Mouse (Mus musculus) heart, embryonic 12.5 days (tissue): Measurements from ENCODE around the gene Psmb2. TPM values are rescaled to one million over a fixed set of nuclear protein-coding genes. Genes with fewer than 3 reads are reported as not detected.

Experiments
- ATAC-seq: fragments of 200-750 bp; cut with Nextera tagmentation; 2 replicates; pipeline ENCODE4 v1.8.0; 2017; ENCODE audit warnings: moderate TSS enrichment, moderate library complexity; ENCODE audit not compliant: insufficient number of reproducible peaks, low FRiP score
- H3K27ac ChIP-seq: fragments of 300-500 bp; sonication (generic); 2 replicates; pipeline ENCODE4 v1.5.1; 2016; ENCODE audit warnings: mild to moderate bottlenecking, moderate library complexity; ENCODE audit not compliant: poor library complexity, severe bottlenecking
- H3K27me3 ChIP-seq: fragments of 300-500 bp; sonication (generic); replicated peaks from 2 replicates; pipeline ENCODE4 v1.6.1; 2016; ENCODE audit warnings: mild to moderate bottlenecking, moderate library complexity
- H3K36me3 ChIP-seq: fragments of 300-500 bp; sonication (generic); 2 replicates; pipeline ENCODE4 v1.6.1; 2016; ENCODE audit warnings: mild to moderate bottlenecking, moderate library complexity
- H3K4me1 ChIP-seq: fragments of 300-500 bp; sonication (generic); replicated peaks from 2 replicates; pipeline ENCODE4 v1.6.1; 2016; ENCODE audit warnings: mild to moderate bottlenecking
- H3K4me2 ChIP-seq: fragments of 300-500 bp; sonication (generic); 2 replicates; pipeline ENCODE4 v1.6.1; 2016; ENCODE audit warnings: mild to moderate bottlenecking, moderate library complexity
- H3K4me3 ChIP-seq: fragments of 300-500 bp; sonication (generic); 2 replicates; pipeline ENCODE4 v1.5.1; 2016; ENCODE audit warnings: mild to moderate bottlenecking
- H3K9ac ChIP-seq: fragments of 300-500 bp; sonication (generic); 2 replicates; pipeline ENCODE4 v1.6.1; 2016; ENCODE audit warnings: mild to moderate bottlenecking, moderate library complexity
- H3K9me3 ChIP-seq: fragments of 300-500 bp; sonication (generic); replicated peaks from 2 replicates; pipeline ENCODE4 v1.6.1; 2016; ENCODE audit warnings: mild to moderate bottlenecking, moderate library complexity
- WGBS: fragments of 180-500 bp; shearing (Covaris S2); methylation state at CpG from one replicate; pipeline ENCODE4 v1.1.7; 2016; 5-methylcytosine and 5-hydroxymethylcytosine counted together
- polyA plus RNA-seq: library from polyadenylated mRNA; unstranded; fragments of >200 nt; fragmentation: Nextera tagmentation; extraction: Ambion mirVana; gene quantifications from 2 replicates; pipeline ENCODE4 v1.2.1, GENCODE M21; 2016

Gene Psmb2
- polyA plus RNA-seq, 1 experiment from 2014 or later, result 383 TPM

- 8% methylated on average over 26 of the region's 26 CpGs for WGBS
- H3K4me3 ChIP-seq, result peak overlapping the region; percentile 8
- H3K36me3 ChIP-seq, result no peaks in the 10 kb centered on the region
- H3K27ac ChIP-seq, result no peak overlapping the region
- H3K27me3 ChIP-seq, result peaks cover 90% of the 10 kb centered on the region
- H3K4me2 ChIP-seq, result peak overlapping the region; percentile 34
- no peaks in the 10 kb centered on the region for H3K9me3 ChIP-seq
- peaks cover 20% of the 10 kb centered on the region for H3K4me1 ChIP-seq
- H3K9ac ChIP-seq, result no peak overlapping the region
- no peak for ATAC-seq
These were observed 55.3 kb downstream of the Psmb2 start for GRCm38 (mm10) chr4:126732531-126733380.

GRCm38 (mm10) chr4:126734001-126734603 lies 56.7 kb downstream of the Psmb2 start:
- no peak for ATAC-seq
- H3K4me3 ChIP-seq, result no peak overlapping the region
- no peak overlapping the region for H3K4me2 ChIP-seq
- H3K4me1 ChIP-seq, result peaks cover 20% of the 10 kb centered on the region
- peaks cover 99% of the 10 kb centered on the region for H3K27me3 ChIP-seq
- H3K36me3 ChIP-seq, result no peaks in the 10 kb centered on the region
- no peaks in the 10 kb centered on the region for H3K9me3 ChIP-seq
- no peak overlapping the region for H3K27ac ChIP-seq
- WGBS, result 3% methylated on average over 16 of the region's 16 CpGs
- H3K9ac ChIP-seq, result no peak overlapping the region

DNA sequence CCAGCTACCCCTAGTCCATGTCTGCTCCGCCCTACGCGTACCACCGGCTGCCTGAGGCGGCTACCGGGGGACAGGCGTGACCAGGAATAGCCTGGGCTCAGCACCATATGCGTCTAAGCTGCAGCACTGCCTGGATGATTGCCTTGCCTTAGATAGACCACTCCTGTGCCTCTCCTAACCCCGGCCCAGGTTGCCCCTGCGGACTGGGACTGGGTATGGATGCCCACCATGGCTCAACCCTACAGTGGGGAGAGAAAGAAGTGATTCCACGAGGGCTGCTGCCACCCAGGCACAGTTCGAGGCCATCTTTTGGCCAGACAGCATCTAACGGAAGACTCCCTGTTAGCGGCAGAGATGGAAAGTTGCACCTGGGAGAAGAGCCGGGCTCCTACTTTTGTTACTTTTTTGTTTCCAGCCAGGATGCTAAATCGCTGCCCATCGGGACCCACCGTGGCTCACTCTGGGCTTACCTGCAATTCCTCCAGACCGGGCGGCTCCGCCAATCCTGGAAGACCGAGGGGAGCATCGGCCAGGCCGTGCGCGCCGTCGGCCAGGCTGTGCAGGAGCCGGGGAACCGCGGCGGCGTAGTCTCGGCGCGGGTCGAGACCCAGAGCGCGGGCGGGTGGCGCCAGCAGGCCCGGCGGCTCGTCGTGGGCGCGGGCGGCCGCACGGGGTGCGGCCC lies 57.4 kb downstream of the Psmb2 start:
- Histone ChIP-seq H3K4me2 (peak overlapping the region; percentile 74), H3K36me3 (no peaks in the 10 kb centered on the region), H3K9me3 (no peaks in the 10 kb centered on the region), H3K27me3 (peaks cover 99% of the 10 kb centered on the region), H3K4me3 (peak overlapping the region; percentile 45), H3K4me1 (peaks cover 20% of the 10 kb centered on the region), H3K27ac (no peak overlapping the region), H3K9ac (peak overlapping the region; percentile 59)
- ATAC-seq, result 0 out of 2 replicates have a peak, but pooled peaks have one; percentile 43
- WGBS, result 4% methylated on average over 51 of the region's 51 CpGs

DNA sequence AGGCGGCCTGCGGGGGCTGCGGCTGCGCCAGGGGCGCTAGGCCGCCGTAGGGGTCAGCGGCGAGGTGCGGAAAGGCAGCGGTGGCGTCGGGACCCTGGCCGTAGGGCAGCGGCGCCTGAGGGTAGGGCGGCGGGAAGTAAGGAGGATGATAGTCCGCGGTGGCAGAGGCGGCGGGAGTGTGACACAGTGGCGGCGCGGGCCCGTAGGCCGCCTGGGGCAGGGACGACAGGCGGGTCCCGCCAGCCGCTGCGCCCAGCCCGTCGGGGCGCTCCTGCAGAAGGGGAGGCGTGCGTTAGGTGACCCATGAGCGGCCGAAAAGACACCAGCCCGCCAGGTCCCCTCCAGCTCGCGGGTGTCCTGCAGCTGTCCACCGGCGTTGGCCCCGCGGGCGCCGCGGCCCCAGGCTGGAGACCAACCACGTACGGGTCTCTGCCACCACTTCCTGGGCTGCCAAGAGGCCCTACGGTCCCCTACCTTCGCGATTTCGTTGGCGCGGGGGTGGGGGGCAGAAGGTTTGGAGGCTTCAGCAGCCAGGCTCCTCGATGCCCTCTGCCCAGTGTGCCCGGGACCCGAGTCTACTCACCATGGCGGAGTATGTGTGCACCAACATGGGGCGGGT lies 58.1 kb downstream of the Psmb2 start:
- WGBS, result 2% methylated on average over 58 of the region's 62 CpGs
- no peaks in the 10 kb centered on the region for H3K9me3 ChIP-seq
- no peaks in the 10 kb centered on the region for H3K36me3 ChIP-seq
- peak overlapping the region; percentile 45 for H3K4me3 ChIP-seq
- H3K4me2 ChIP-seq, result peak overlapping the region; percentile 74
- H3K4me1 ChIP-seq, result peaks cover 20% of the 10 kb centered on the region
- peak overlapping the region; percentile 59 for H3K9ac ChIP-seq
- ATAC-seq, result peak; percentile 37
- H3K27ac ChIP-seq, result no peak overlapping the region
- H3K27me3 ChIP-seq, result peaks cover 95% of the 10 kb centered on the region

DNA sequence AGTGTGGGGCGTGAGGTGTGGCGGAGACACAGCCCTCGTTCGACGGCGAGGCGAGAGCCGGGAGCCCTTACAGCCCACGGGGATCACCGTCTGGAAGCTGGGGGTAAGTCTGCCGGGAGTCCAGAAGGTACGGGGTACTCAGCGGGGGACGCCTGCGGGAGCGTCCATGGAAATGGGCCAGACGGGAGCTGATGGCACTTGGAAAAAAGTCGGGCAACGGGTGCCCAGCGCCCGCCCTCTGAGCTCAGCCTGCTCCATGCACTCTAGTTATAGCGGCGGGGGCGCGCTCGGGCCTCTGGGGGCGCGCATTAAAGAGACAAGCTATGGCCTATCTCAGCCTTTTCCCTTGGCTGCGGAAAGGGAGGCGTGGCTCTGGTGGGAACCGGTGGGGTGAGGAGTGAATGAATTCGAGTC lies 58.6 kb downstream of the Psmb2 start, which contains the start of gene Tfap2e:
Gene Tfap2e (minus strand): TSS at position 240 of the 414 bp plus-strand sequence.
- no peak within 1 kb of the TSS for H3K27ac ChIP-seq
- H3K4me1 ChIP-seq, result peaks cover 20% of the 10 kb centered on the region
- 1% methylated on average over 32 of the region's 32 CpGs for WGBS
- H3K4me2 ChIP-seq, result peak within 1 kb of the TSS; percentile 74
- peak; percentile 40; the same call in 1 of the 2 replicates for ATAC-seq
- H3K27me3 ChIP-seq, result peaks cover 90% of the 10 kb centered on the region
- H3K9me3 ChIP-seq, result no peaks in the 10 kb centered on the region
- peak within 1 kb of the TSS; percentile 59 for H3K9ac ChIP-seq
- H3K4me3 ChIP-seq, result peak within 1 kb of the TSS; percentile 45
- H3K36me3 ChIP-seq, result no peaks in the 10 kb centered on the region

DNA sequence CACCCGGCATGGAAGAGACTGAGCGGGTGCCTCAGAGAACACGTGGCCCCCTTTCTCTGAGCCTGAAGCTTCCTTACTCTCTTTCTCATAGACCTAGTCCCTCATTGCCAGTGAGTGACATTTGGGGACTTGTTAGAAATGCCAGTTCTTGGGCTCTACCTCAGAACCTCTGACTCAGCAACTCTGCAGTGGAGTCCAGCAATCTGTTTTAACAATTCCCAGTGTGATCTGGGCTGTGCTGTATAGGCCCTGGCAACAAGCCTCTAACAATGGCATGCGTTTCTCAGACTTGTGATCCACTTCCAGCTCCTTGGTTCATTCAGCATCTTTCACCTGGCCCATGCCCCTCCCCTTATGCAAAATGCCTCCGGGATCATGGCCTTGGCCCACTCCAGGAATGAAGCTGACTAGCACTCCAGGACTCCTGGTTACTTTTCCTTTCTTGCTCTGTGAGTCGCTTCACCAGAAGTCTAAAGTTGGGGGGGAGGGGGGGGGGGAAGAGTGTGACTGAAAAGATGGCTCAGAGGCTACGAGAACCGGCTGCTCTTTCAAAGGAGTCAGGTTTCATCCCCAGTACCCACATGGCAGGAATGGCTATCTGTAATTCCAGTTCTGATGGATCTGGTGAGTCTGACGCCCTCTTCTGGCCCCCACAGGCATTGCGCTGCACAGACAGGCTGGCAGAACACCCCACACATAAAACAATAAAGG lies 62.7 kb downstream of the Psmb2 start:
- H3K4me1 ChIP-seq, result peaks cover 24% of the 10 kb centered on the region
- no peak for ATAC-seq
- H3K4me3 ChIP-seq, result no peak overlapping the region
- H3K9ac ChIP-seq, result no peak overlapping the region
- 22% methylated on average over 10 of the region's 10 CpGs for WGBS
- H3K27me3 ChIP-seq, result peaks cover 50% of the 10 kb centered on the region
- H3K9me3 ChIP-seq, result no peaks in the 10 kb centered on the region
- H3K4me2 ChIP-seq, result no peak overlapping the region
- no peak overlapping the region for H3K27ac ChIP-seq
- peaks cover 14% of the 10 kb centered on the region for H3K36me3 ChIP-seq

DNA sequence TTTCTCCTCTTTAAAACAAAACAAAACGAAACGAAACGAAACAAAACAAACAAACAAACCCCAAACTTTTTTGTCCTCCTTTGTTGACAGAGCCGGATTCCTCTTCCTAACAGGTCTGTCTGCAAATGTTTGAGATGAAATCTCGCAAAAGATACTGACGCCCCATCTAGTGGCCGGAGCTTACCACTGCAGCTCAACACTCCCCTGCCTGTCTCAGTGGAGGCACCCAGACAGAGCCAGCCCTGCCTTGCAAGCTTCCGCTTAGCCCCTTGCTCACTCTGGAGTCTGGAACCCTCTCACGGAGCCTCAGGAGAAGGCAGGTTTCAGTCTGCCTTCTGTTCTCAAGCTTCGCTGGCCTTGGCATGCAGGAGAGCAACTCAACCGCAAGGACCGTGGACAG lies 64.0 kb downstream of the Psmb2 start:
- no peak overlapping the region for H3K4me3 ChIP-seq
- H3K27ac ChIP-seq, result no peak overlapping the region
- peak overlapping the region; percentile 50 for H3K4me2 ChIP-seq
- H3K4me1 ChIP-seq, result peaks cover 14% of the 10 kb centered on the region; the same call in 1 of the 2 replicates
- peak; percentile 56; the same call in 1 of the 2 replicates for ATAC-seq
- no peaks in the 10 kb centered on the region for H3K9me3 ChIP-seq
- H3K27me3 ChIP-seq, result peaks cover 37% of the 10 kb centered on the region
- H3K36me3 ChIP-seq, result peaks cover 27% of the 10 kb centered on the region
- no peak overlapping the region for H3K9ac ChIP-seq
- WGBS, result 4% methylated on average over 12 of the region's 12 CpGs

DNA sequence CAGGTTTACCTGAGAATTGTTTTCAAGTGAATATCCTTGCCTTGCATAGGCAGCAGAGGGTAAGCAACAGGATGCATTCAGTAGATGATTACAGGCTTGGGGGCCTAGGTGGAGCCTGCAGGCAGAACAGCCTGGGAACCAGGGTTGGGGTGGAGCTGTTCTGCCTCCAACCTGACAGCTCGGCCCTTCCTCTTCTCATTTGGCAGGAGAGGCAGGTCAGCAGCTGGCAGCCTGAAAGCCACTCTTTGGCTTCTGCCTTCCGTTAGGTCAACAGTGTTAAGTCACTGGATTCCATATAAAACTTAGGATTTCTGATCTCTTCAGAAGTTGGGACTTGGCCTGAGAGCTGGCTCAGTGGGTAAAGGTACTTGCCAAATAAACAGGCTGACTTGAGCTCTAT lies 65.5 kb downstream of the Psmb2 start:
- WGBS, result 40% methylated on average over 2 of the region's 2 CpGs
- no peak overlapping the region for H3K9ac ChIP-seq
- H3K36me3 ChIP-seq, result peaks cover 40% of the 10 kb centered on the region
- peaks cover 21% of the 10 kb centered on the region for H3K27me3 ChIP-seq
- no peaks in the 10 kb centered on the region for H3K9me3 ChIP-seq
- H3K27ac ChIP-seq, result no peak overlapping the region
- H3K4me3 ChIP-seq, result no peak overlapping the region
- H3K4me1 ChIP-seq, result peaks cover 14% of the 10 kb centered on the region; the same call in 1 of the 2 replicates
- H3K4me2 ChIP-seq, result no peak overlapping the region
- ATAC-seq, result no peak

DNA sequence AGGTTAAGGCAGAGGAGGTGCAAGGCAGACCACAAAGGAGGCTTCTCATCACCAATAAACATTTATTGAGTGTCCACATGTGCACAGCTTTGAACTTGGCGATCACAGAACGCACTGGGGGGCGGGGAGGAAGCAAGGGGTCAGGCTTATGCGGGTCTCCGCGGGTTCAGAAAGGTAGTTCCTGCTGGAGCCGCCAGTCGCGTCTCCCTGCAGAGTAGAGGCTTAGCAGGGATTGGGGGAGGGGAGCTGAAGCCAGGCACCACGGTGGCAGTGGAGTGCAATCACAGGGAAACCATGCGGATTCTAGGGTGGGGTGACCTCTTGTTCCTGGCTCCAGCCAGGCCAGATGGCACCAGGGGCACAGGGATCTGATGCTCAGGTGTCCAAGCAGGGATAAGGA lies 66.3 kb downstream of the Psmb2 start:
- Histone ChIP-seq H3K4me2 (no peak overlapping the region), H3K9ac (no peak overlapping the region), H3K27ac (no peak overlapping the region), H3K9me3 (no peaks in the 10 kb centered on the region), H3K4me1 (peaks cover 14% of the 10 kb centered on the region; the same call in 1 of the 2 replicates), H3K4me3 (no peak overlapping the region), H3K27me3 (peaks cover 14% of the 10 kb centered on the region), H3K36me3 (peaks cover 47% of the 10 kb centered on the region)
- ATAC-seq, result no peak
- WGBS, result 8% methylated on average over 11 of the region's 11 CpGs

DNA sequence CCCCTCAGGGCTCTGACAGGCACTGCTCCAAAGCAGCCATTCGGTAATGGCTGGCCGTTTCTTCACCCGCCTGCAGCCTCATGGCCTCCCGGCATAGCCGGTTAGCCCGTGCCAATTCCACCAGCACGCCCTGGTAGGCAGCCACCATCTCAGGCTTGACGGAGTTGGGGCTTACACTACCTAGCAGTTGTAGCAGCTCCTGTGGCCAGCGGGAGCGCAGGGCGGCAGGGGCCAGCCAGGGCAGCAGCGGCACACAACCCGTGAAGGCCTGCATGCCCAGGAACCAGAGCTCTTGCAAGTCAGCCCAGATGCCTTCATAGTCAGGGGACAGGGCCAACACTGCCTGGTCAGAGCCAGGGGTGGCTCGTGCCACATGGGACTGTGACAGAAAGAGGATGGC lies 67.4 kb downstream of the Psmb2 start:
- Histone ChIP-seq H3K9me3 (no peaks in the 10 kb centered on the region), H3K4me1 (peaks cover 19% of the 10 kb centered on the region), H3K36me3 (peaks cover 58% of the 10 kb centered on the region), H3K27me3 (peaks cover 3% of the 10 kb centered on the region), H3K4me3 (no peak overlapping the region), H3K9ac (no peak overlapping the region), H3K4me2 (no peak overlapping the region), H3K27ac (no peak overlapping the region)
- ATAC-seq, result no peak
- 87% methylated on average over 14 of the region's 14 CpGs for WGBS
